Mouse (Mus musculus): ENCODE data around the gene Fam19a1. TPM values are rescaled to one million over a fixed set of nuclear protein-coding genes. Genes with fewer than 3 reads are reported as not detected.

The Fam19a1 gene
- polyA plus RNA-seq, 1 experiment from 2014 or later: 5.7 TPM

DNA sequence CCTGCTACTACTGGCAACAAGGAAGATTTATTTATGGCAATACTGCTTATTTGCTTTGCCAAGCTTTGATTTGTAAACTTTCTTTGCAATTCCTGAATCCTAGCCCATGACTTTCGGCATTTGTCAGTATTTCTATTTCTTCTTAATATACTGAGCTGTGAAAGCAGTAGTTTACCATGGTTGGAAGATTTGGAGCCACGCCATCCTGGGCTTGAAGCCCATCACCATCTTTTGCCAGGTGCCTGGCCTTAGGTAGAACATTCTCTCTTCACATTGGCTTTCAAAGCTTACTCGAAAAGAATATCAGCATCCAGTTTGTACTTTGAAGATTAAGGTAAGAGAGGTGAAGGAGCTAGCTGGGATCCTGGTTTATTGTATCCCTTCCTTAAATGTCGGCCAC is 334.5 kb downstream of the Fam19a1 start:
- 85% methylated on average over 4 of the region's 4 CpGs for WGBS
- ATAC-seq: no peak
- Histone ChIP-seq H3K27ac (no peak overlapping the region), H3K4me2 (no peak overlapping the region), H3K27me3 (no peaks in the 10 kb centered on the region), H3K4me1 (no peaks in the 10 kb centered on the region), H3K9me3 (replicated peaks) (no peaks in the 10 kb centered on the region), H3K4me3 (no peak overlapping the region), H3K9ac (no peak overlapping the region), H3K36me3 (ENCODE audit: poor library complexity, severe bottlenecking) (no peaks in the 10 kb centered on the region)

DNA sequence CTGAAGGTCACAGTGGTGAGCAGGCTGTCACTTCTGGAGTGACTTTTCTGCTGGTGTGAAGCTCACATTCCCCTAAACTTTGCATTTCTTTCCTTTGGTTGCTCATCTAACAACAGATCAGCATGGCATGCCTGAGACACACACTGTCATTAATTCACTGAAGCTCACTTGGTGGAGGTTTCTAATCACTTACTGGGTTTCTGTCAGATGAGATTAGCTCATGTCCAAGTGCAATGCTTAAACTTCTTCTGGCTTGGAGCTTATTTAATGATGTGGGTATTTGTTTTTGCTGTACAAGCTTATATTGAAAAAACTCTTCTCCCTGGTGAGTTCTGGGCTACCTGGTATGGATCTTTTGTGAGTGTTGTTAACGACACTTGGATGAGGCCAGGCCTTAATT is 343.3 kb downstream of the Fam19a1 start:
- Histone ChIP-seq H3K36me3 (ENCODE audit: poor library complexity, severe bottlenecking) (no peaks in the 10 kb centered on the region), H3K9ac (no peak overlapping the region), H3K4me2 (no peak overlapping the region), H3K27me3 (no peaks in the 10 kb centered on the region; the same call in 1 of the 2 replicates), H3K4me1 (no peaks in the 10 kb centered on the region), H3K9me3 (replicated peaks) (no peaks in the 10 kb centered on the region), H3K4me3 (no peak overlapping the region), H3K27ac (no peak overlapping the region)
- ATAC-seq: no peak
- WGBS: 39% methylated on average over 1 of the region's 1 CpGs

- WGBS: 39% methylated on average over 6 of the region's 6 CpGs
- ATAC-seq: no peak
- no peak overlapping the region for H3K9ac ChIP-seq
Observed at GRCm38 (mm10) chr6:96457590-96458259, 344.8 kb downstream of the Fam19a1 start.

GRCm38 (mm10) chr6:96459041-96459440 is 346.1 kb downstream of the Fam19a1 start:
- no peaks in the 10 kb centered on the region for H3K4me1 ChIP-seq
- H3K27me3 ChIP-seq: no peaks in the 10 kb centered on the region; the same call in 1 of the 2 replicates
- no peak overlapping the region for H3K4me2 ChIP-seq
- H3K36me3 ChIP-seq (ENCODE audit: poor library complexity, severe bottlenecking): no peaks in the 10 kb centered on the region
- 77% methylated on average over 4 of the region's 4 CpGs for WGBS
- H3K4me3 ChIP-seq: no peak overlapping the region
- H3K27ac ChIP-seq: no peak overlapping the region
- no peak for ATAC-seq
- no peaks in the 10 kb centered on the region for H3K9me3 ChIP-seq (replicated peaks)
- no peak overlapping the region for H3K9ac ChIP-seq

More at GRCm38 (mm10) chr6:96457590-96458259, 344.8 kb downstream of the Fam19a1 start:
- Histone ChIP-seq H3K9me3 (replicated peaks) (no peaks in the 10 kb centered on the region), H3K36me3 (ENCODE audit: poor library complexity, severe bottlenecking) (no peaks in the 10 kb centered on the region), H3K4me3 (no peak overlapping the region), H3K4me1 (no peaks in the 10 kb centered on the region), H3K27me3 (no peaks in the 10 kb centered on the region; the same call in 1 of the 2 replicates), H3K4me2 (no peak overlapping the region), H3K27ac (no peak overlapping the region)

GRCm38 (mm10) chr6:96499464-96499863 is 386.5 kb downstream of the Fam19a1 start:
- no peak overlapping the region for H3K27ac ChIP-seq
- H3K27me3 ChIP-seq: no peaks in the 10 kb centered on the region
- H3K4me1 ChIP-seq: no peaks in the 10 kb centered on the region
- H3K4me3 ChIP-seq: no peak overlapping the region
- H3K9me3 ChIP-seq (replicated peaks): no peaks in the 10 kb centered on the region
- H3K4me2 ChIP-seq: no peak overlapping the region
- ATAC-seq: no peak
- WGBS: 90% methylated on average over 5 of the region's 5 CpGs
- H3K9ac ChIP-seq: no peak overlapping the region
- H3K36me3 ChIP-seq (ENCODE audit: poor library complexity, severe bottlenecking): no peaks in the 10 kb centered on the region

DNA sequence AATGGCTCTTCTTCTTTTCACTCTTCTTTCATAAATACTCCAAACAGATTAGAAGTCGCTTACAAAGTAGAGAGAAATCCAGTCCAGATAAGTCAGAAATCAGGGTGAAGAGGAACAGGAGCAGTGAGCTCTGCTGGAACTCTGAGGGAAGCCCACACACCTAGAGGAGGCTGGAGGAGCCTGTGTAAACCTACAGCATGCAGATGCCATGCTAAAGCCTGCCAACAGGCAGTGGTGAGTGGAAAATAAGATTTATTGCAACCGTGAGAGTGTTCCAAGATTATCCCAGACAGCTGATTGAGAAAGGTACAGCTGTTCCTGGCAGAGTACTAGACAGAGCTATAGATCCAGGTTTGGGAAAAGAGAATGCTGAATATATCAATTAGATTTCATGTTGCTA is 428.6 kb downstream of the Fam19a1 start:
- ATAC-seq: no peak
- Histone ChIP-seq H3K36me3 (ENCODE audit: poor library complexity, severe bottlenecking) (no peaks in the 10 kb centered on the region), H3K9ac (no peak overlapping the region), H3K27me3 (no peaks in the 10 kb centered on the region), H3K9me3 (replicated peaks) (no peaks in the 10 kb centered on the region), H3K27ac (no peak overlapping the region), H3K4me1 (peaks cover 12% of the 10 kb centered on the region), H3K4me2 (no peak overlapping the region), H3K4me3 (no peak overlapping the region)
- 84% methylated on average over 2 of the region's 2 CpGs for WGBS

DNA sequence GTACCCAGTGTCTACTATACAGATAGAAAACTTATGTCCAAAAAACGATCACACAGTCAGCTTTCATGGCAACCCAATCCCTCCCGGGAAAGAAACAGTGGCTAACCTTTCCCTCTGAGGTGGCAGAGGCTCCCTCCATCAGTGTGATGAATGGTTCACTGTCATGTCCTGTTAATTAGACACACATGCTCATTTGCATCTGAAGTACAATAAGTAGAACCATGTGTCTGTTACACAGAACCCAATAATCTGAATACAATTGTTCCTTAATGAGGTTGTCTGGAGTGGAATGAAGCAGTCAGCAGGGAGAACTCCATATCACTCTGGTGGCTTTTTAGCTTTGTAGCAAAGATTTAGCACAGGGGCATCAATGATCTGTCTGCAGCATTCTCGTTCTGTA is 431.9 kb downstream of the Fam19a1 start:
- peak; percentile 58; the same call in 1 of the 2 replicates for ATAC-seq
- H3K4me2 ChIP-seq: no peak overlapping the region
- no peaks in the 10 kb centered on the region for H3K27me3 ChIP-seq
- H3K9ac ChIP-seq: no peak overlapping the region
- peaks cover 12% of the 10 kb centered on the region for H3K4me1 ChIP-seq
- H3K36me3 ChIP-seq (ENCODE audit: poor library complexity, severe bottlenecking): no peaks in the 10 kb centered on the region
- 15% methylated on average over 3 of the region's 3 CpGs for WGBS
- H3K4me3 ChIP-seq: no peak overlapping the region
- no peaks in the 10 kb centered on the region for H3K9me3 ChIP-seq (replicated peaks)
- H3K27ac ChIP-seq: no peak overlapping the region

- Histone ChIP-seq H3K27ac (no peak overlapping the region), H3K4me3 (no peak overlapping the region), H3K27me3 (no peaks in the 10 kb centered on the region), H3K4me2 (no peak overlapping the region), H3K36me3 (ENCODE audit: poor library complexity, severe bottlenecking) (no peaks in the 10 kb centered on the region), H3K4me1 (peaks cover 1% of the 10 kb centered on the region; the same call in 1 of the 2 replicates), H3K9ac (no peak overlapping the region), H3K9me3 (replicated peaks) (no peaks in the 10 kb centered on the region)
- WGBS: 89% methylated on average over 4 of the region's 4 CpGs
- ATAC-seq: no peak
Observed at GRCm38 (mm10) chr6:96550431-96550830, 437.5 kb downstream of the Fam19a1 start.

- H3K27me3 ChIP-seq: no peaks in the 10 kb centered on the region
- H3K4me1 ChIP-seq: no peaks in the 10 kb centered on the region
- H3K4me2 ChIP-seq: no peak overlapping the region
- no peaks in the 10 kb centered on the region for H3K9me3 ChIP-seq (replicated peaks)
- no peak for ATAC-seq
- H3K4me3 ChIP-seq: no peak overlapping the region
- H3K36me3 ChIP-seq (ENCODE audit: poor library complexity, severe bottlenecking): no peaks in the 10 kb centered on the region
- WGBS: 88% methylated on average over 5 of the region's 5 CpGs
- H3K9ac ChIP-seq: no peak overlapping the region
- no peak overlapping the region for H3K27ac ChIP-seq
Observed at GRCm38 (mm10) chr6:96578649-96579048, 465.7 kb downstream of the Fam19a1 start.

DNA sequence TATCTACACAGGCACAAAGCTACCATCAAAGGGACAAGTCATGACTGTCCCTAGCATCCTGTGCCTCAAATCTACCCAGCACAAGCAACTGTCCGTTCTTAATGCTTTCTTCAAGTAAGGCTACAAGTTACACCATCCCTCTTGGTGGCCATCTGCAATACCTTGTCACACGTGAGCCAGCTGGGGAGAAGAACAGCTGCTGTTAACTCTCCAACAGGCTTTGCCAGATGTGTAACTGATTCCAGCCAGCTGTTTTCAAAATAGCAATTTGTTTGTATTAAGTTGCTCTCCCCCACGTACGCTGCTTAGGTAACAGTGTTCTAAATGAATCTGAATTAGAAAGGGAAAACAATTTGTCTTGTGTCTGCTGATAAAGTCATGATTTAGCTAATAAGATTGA is 467.8 kb downstream of the Fam19a1 start:
- Histone ChIP-seq H3K4me3 (no peak overlapping the region), H3K27me3 (no peaks in the 10 kb centered on the region), H3K4me2 (no peak overlapping the region), H3K9me3 (replicated peaks) (no peaks in the 10 kb centered on the region), H3K27ac (no peak overlapping the region), H3K36me3 (ENCODE audit: poor library complexity, severe bottlenecking) (no peaks in the 10 kb centered on the region), H3K9ac (no peak overlapping the region), H3K4me1 (no peaks in the 10 kb centered on the region)
- no peak for ATAC-seq
- WGBS: 78% methylated on average over 4 of the region's 4 CpGs

GRCm38 (mm10) chr6:96581187-96581586 is 468.2 kb downstream of the Fam19a1 start:
- no peak for ATAC-seq
- H3K4me3 ChIP-seq: no peak overlapping the region
- H3K9me3 ChIP-seq (replicated peaks): no peaks in the 10 kb centered on the region
- no peaks in the 10 kb centered on the region for H3K36me3 ChIP-seq (ENCODE audit: poor library complexity, severe bottlenecking)
- H3K4me1 ChIP-seq: no peaks in the 10 kb centered on the region
- H3K4me2 ChIP-seq: no peak overlapping the region
- no peak overlapping the region for H3K9ac ChIP-seq
- no peaks in the 10 kb centered on the region for H3K27me3 ChIP-seq
- no peak overlapping the region for H3K27ac ChIP-seq
- WGBS: 76% methylated on average over 3 of the region's 3 CpGs

DNA sequence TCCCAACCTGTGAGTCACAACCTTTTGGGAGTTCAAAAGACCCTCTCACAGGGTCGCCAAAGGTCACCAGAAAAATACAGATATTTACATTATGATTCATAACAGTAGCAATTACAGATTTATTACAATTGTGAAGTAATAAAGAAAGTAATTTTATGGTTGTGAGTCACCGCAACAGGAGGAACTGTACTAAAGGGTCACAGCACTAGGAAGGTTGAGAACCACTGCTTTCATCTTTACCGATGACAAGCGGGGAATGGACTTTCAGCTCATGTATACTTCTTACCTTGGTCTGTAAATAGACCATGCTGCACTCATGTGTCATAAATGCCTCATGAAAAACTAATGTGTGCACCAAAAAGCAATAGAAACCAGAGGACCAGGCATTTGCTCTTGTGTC is 474.5 kb downstream of the Fam19a1 start:
- 97% methylated on average over 4 of the region's 4 CpGs for WGBS
- no peaks in the 10 kb centered on the region for H3K9me3 ChIP-seq (replicated peaks)
- H3K4me2 ChIP-seq: no peak overlapping the region
- H3K27me3 ChIP-seq: no peaks in the 10 kb centered on the region
- no peak overlapping the region for H3K27ac ChIP-seq
- no peaks in the 10 kb centered on the region for H3K36me3 ChIP-seq (ENCODE audit: poor library complexity, severe bottlenecking)
- no peak overlapping the region for H3K4me3 ChIP-seq
- H3K4me1 ChIP-seq: no peaks in the 10 kb centered on the region
- ATAC-seq: no peak
- H3K9ac ChIP-seq: no peak overlapping the region

GRCm38 (mm10) chr6:96593031-96593430 is 480.1 kb downstream of the Fam19a1 start:
- no peak overlapping the region for H3K27ac ChIP-seq
- no peaks in the 10 kb centered on the region for H3K4me1 ChIP-seq
- no peaks in the 10 kb centered on the region for H3K9me3 ChIP-seq (replicated peaks)
- no peak overlapping the region for H3K4me3 ChIP-seq
- 55% methylated on average over 1 of the region's 1 CpGs for WGBS
- H3K36me3 ChIP-seq (ENCODE audit: poor library complexity, severe bottlenecking): no peaks in the 10 kb centered on the region
- H3K27me3 ChIP-seq: no peaks in the 10 kb centered on the region
- ATAC-seq: no peak
- H3K9ac ChIP-seq: no peak overlapping the region
- H3K4me2 ChIP-seq: no peak overlapping the region
